Mouse (Mus musculus): ENCODE results near the gene Rassf1. TPM values are rescaled to one million over a fixed set of nuclear protein-coding genes. Genes with fewer than 3 reads are reported as not detected.

Gene Rassf1
- total and polyA plus RNA-seq, 3 experiments = 11.6 to 17.7 (median 15.3) TPM

GRCm38 (mm10) chr9:107586974-107587832 is 35.8 kb downstream of the Rassf1 start, which contains the start of gene Ifrd2:
Gene Ifrd2, plus strand, starts transcription at chr9:107587642.
- Histone ChIP-seq H3K79me2 (replicated peaks; ENCODE audit: control insufficient read depth, extremely low read depth, insufficient read depth, poor library complexity, severe bottlenecking) (peaks cover 18% of the 10 kb centered on the region), H3K4me1 (ENCODE audit: control insufficient read depth in 1 of 2, insufficient read depth in 2 of 2) (peaks cover 8 to 25% of the 10 kb centered on the region in 2 experiments), H3K27ac (ENCODE audit: insufficient read depth, low read depth) (no peak within 1 kb of the TSS; the same call in 1 of the 2 replicates), H3K36me3 (replicated peaks in 1 of 2; ENCODE audit: control insufficient read depth in 1 of 2, insufficient read depth in 1 of 2, low read length in 1 of 2) (peaks cover 34 to 67% of the 10 kb centered on the region in 2 experiments), H3K27me3 (replicated peaks) (no peaks in the 10 kb centered on the region), H3K4me2 (ENCODE audit: insufficient read depth, low read depth, poor library complexity, severe bottlenecking) (peak within 1 kb of the TSS; percentile 79), H3K4me3 (replicated peaks in 1 of 3; ENCODE audit: low read depth in 2 of 3, low read length in 2 of 3, poor library complexity in 1 of 3) (peak within 1 kb of the TSS; percentile 83 to 92 (median 85)), H3K9ac (ENCODE audit: insufficient read depth, low read depth) (peak within 1 kb of the TSS; percentile 67), H3K9me3 (replicated peaks; ENCODE audit: low read length) (no peaks in the 10 kb centered on the region)
- TF ChIP-seq KAT2A (IDR thresholded peaks at IDR 0.05; ENCODE audit: insufficient replicate concordance, low read length) = peak; percentile 100
- peak; percentile 81 for TF ChIP-seq NELFE (IDR thresholded peaks at IDR 0.05; ENCODE audit: low read depth, low read length)
- no peak for TF ChIP-seq ETS1 (conservative IDR thresholded peaks at IDR 0.05; ENCODE audit: low read depth, low read length)
- TF ChIP-seq RAD21 (IDR thresholded peaks at IDR 0.05; ENCODE audit: low read depth, low read length) = no peak
- TF ChIP-seq USF1 (IDR thresholded peaks at IDR 0.05; ENCODE audit: low read depth, low read length) = no peak
- TF ChIP-seq MAX (IDR thresholded peaks at IDR 0.05; ENCODE audit: low read length) = no peak
- no peak; the same call in 1 of the 2 replicates for TF ChIP-seq MEF2A (IDR thresholded peaks at IDR 0.05; ENCODE audit: borderline replicate concordance, low read depth, low read length)
- TF ChIP-seq ELF1 (IDR thresholded peaks at IDR 0.05; ENCODE audit: low read depth, low read length) = peak; percentile 80
- peak; percentile 96; the same call in 1 of the 2 replicates for TF ChIP-seq GABPA (IDR thresholded peaks at IDR 0.05; ENCODE audit: insufficient replicate concordance, low read depth, low read length)
- peak; percentile 63; the same call in 1 of the 2 replicates for TF ChIP-seq ZMIZ1 (IDR thresholded peaks at IDR 0.05; ENCODE audit: low read depth, low read length)
- TF ChIP-seq CHD2 (IDR thresholded peaks at IDR 0.05; ENCODE audit: low read length) = peak; percentile 72
- TF ChIP-seq MYC (IDR thresholded peaks at IDR 0.05; ENCODE audit: low read depth, low read length) = no peak
- peak; percentile 59; the same call in 1 of the 2 replicates for TF ChIP-seq E2F4 (IDR thresholded peaks at IDR 0.05; ENCODE audit: insufficient replicate concordance, low read depth, low read length)
- no peak for TF ChIP-seq UBTF (IDR thresholded peaks at IDR 0.05; ENCODE audit: low read depth, low read length)
- TF ChIP-seq CHD1 (IDR thresholded peaks at IDR 0.05; ENCODE audit: low read depth, low read length) = 0 out of 2 replicates have a peak, but pooled peaks have one; percentile 46
- no peak for TF ChIP-seq JUN (IDR thresholded peaks at IDR 0.05; ENCODE audit: insufficient read depth, low read depth, low read length)
- peak; percentile 72 for TF ChIP-seq ZNF384 (IDR thresholded peaks at IDR 0.05; ENCODE audit: low read depth, low read length)
- TF ChIP-seq POLR2AphosphoS2 (IDR thresholded peaks at IDR 0.05; ENCODE audit: low read depth, low read length) = peak; percentile 83
- no peak for TF ChIP-seq CTCF (conservative IDR thresholded peaks at IDR 0.05 in 1 of 2, IDR thresholded peaks at IDR 0.05 in 1 of 2; ENCODE audit: low read depth in 2 of 2, low read length in 2 of 2)
- TF ChIP-seq USF2 (conservative IDR thresholded peaks at IDR 0.05; ENCODE audit: low read depth, low read length) = no peak
- TF ChIP-seq JUND (conservative IDR thresholded peaks at IDR 0.05; ENCODE audit: low read depth, low read length) = no peak
- TF ChIP-seq ZKSCAN1 (IDR thresholded peaks at IDR 0.05; ENCODE audit: borderline replicate concordance, low read depth, low read length) = no peak
- TF ChIP-seq POLR2A (IDR thresholded peaks at IDR 0.05; ENCODE audit: low read depth, low read length) = peak; percentile 93
- peak; percentile 71 for TF ChIP-seq NRF1 (IDR thresholded peaks at IDR 0.05; ENCODE audit: low read depth, low read length)
- TF ChIP-seq SMC3 (IDR thresholded peaks at IDR 0.05; ENCODE audit: low read depth, low read length) = no peak
- TF ChIP-seq ZC3H11A (IDR thresholded peaks at IDR 0.05; ENCODE audit: low read depth, low read length) = no peak
- TF ChIP-seq RCOR1 (conservative IDR thresholded peaks at IDR 0.05; ENCODE audit: low read depth, low read length) = peak; percentile 30; the same call in 1 of the 2 replicates
- TF ChIP-seq SIN3A (IDR thresholded peaks at IDR 0.05; ENCODE audit: low read length) = peak; percentile 83
- TF ChIP-seq MAZ (IDR thresholded peaks at IDR 0.05; ENCODE audit: low read depth, low read length) = peak; percentile 97
- TF ChIP-seq EP300 (IDR thresholded peaks at IDR 0.05; ENCODE audit: low read length) = 0 out of 2 replicates have a peak, but pooled peaks have one; percentile 37
- TF ChIP-seq MAFK (IDR thresholded peaks at IDR 0.05; ENCODE audit: insufficient replicate concordance, low read length) = no peak
- TF ChIP-seq HCFC1 (IDR thresholded peaks at IDR 0.05; ENCODE audit: low read depth, low read length) = peak; percentile 98
- TF ChIP-seq IRF4 (IDR thresholded peaks at IDR 0.05; ENCODE audit: low read depth, low read length) = no peak; the same call in none of the 2 replicates
- TF ChIP-seq BHLHE40 (IDR thresholded peaks at IDR 0.05; ENCODE audit: low read depth, low read length) = no peak
- TF ChIP-seq TCF12 (IDR thresholded peaks at IDR 0.05; ENCODE audit: low read depth, low read length) = peak; percentile 86
- TF ChIP-seq PAX5 (IDR thresholded peaks at IDR 0.05; ENCODE audit: low read length) = no peak
- no peak; the same call in 1 of the 2 replicates for TF ChIP-seq MXI1 (IDR thresholded peaks at IDR 0.05; ENCODE audit: low read depth, low read length)
- peak; percentile 85 for TF ChIP-seq TBP (conservative IDR thresholded peaks at IDR 0.05; ENCODE audit: low read depth, low read length)
- in situ Hi-C loops (cut with MboI; ENCODE audit: low pct_ligation_motif_present, low pct_unique_long_range_greater_than_20kb, low sequenced_read_pairs) = no loop called here
- dilution Hi-C loops (cut with MboI; ENCODE audit: extremely low pct_ligation_motif_present, extremely low pct_unique_long_range_greater_than_20kb, low sequenced_read_pairs) = no loop called here
- peak; percentile 99 for DNase-seq (ENCODE audit: extremely low read depth)
